Mouse (Mus musculus): ENCODE results near the gene Tmem191c. TPM values are rescaled to one million over a fixed set of nuclear protein-coding genes. Genes with fewer than 3 reads are reported as not detected.

Tmem191c gene
- polyA plus RNA-seq, 1 experiment from 2014 or later, result 19.2 TPM

DNA sequence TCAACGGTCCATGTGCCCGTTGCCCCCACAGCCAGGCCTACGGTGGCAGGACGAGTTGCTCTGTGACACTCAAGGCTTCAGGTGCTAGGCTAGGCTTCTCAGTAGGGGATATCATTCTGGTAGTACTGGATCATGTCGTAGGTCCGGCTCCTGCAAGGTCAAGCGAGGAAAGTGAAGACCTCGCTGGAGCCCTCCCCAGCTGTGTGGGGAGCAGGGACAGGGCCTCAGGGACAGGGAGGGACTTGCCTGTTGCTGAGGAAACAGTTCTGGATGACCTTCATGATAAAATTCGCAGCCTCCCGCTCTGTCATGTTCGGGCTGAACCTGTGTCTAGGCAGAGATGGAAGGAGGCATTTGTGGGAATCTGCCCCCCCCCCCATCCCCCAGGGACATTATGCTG lies 4.6 kb downstream of the Tmem191c start:
- no peak for ATAC-seq (ENCODE audit: low FRiP score, low TSS enrichment)
- 89% methylated on average over 11 of the region's 11 CpGs for WGBS
- peaks cover 22% of the 10 kb centered on the region for H3K27me3 ChIP-seq (ENCODE audit: insufficient read depth, low read length)
- H3K4me3 ChIP-seq (ENCODE audit: low read length), result no peak overlapping the region
- no peak overlapping the region for H3K4me2 ChIP-seq (replicated peaks; ENCODE audit: low read depth, low read length)
- H3K9me3 ChIP-seq (ENCODE audit: low read length), result no peaks in the 10 kb centered on the region
- H3K27ac ChIP-seq (ENCODE audit: low read length), result no peak overlapping the region
- H3K9ac ChIP-seq (replicated peaks; ENCODE audit: low read length), result no peak overlapping the region
- peaks cover 54% of the 10 kb centered on the region for H3K36me3 ChIP-seq (ENCODE audit: insufficient read depth, low read length)
- H3K4me1 ChIP-seq (ENCODE audit: insufficient read depth, low read length), result peaks cover 17% of the 10 kb centered on the region

DNA sequence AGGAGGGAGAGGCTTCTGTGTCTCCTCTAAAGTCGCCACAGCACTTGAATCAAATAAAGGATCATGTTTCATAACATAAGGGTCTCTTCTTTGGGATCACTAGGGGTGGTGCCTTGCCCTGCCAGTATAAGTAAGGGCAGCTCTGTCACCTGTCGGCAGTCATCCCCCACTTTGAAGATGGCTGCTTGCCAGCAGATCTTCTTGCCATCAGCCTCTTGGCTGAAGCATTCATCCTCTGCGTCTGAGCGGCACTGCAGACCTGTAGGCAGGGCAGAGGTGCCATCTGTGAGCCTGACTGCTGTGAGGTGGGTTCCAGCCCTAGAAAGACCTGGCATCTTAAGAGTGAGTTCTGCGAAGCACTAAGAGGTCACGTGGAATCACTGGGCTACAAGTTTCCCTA lies 7.3 kb downstream of the Tmem191c start:
- ATAC-seq (ENCODE audit: low FRiP score, low TSS enrichment), result no peak
- Histone ChIP-seq H3K4me2 (replicated peaks; ENCODE audit: low read depth, low read length) (no peak overlapping the region), H3K4me3 (ENCODE audit: low read length) (no peak overlapping the region), H3K9ac (replicated peaks; ENCODE audit: low read length) (no peak overlapping the region), H3K9me3 (ENCODE audit: low read length) (no peaks in the 10 kb centered on the region), H3K4me1 (ENCODE audit: insufficient read depth, low read length) (peaks cover 2% of the 10 kb centered on the region), H3K36me3 (ENCODE audit: insufficient read depth, low read length) (peaks cover 61% of the 10 kb centered on the region), H3K27me3 (ENCODE audit: insufficient read depth, low read length) (peaks cover 9% of the 10 kb centered on the region), H3K27ac (ENCODE audit: low read length) (no peak overlapping the region)
- 82% methylated on average over 6 of the region's 6 CpGs for WGBS

DNA sequence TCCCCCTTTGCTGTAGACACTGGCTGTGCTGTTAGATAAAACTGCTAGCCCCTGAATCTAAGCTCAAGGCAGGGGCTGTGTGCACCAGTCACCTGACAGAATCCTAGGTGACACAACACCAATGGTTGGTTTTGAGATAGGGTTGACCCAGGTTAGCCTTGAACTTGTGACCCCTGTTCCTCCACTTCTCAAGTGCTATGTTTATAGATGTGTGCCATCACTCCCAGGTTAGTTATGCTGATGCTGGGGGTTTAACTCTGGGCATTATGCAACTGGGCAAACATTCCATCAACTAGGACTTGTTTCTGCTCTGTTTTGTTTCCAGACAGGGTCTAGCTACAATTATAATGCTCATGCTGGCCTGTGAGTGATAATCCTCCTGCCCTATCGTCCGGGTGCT lies 11.2 kb downstream of the Tmem191c start:
- H3K27me3 ChIP-seq (ENCODE audit: insufficient read depth, low read length), result no peaks in the 10 kb centered on the region
- no peak overlapping the region for H3K4me3 ChIP-seq (ENCODE audit: low read length)
- no peak overlapping the region for H3K4me2 ChIP-seq (replicated peaks; ENCODE audit: low read depth, low read length)
- WGBS, result 88% methylated on average over 2 of the region's 2 CpGs
- no peaks in the 10 kb centered on the region for H3K9me3 ChIP-seq (ENCODE audit: low read length)
- no peak overlapping the region for H3K27ac ChIP-seq (ENCODE audit: low read length)
- no peak overlapping the region for H3K9ac ChIP-seq (replicated peaks; ENCODE audit: low read length)
- H3K4me1 ChIP-seq (ENCODE audit: insufficient read depth, low read length), result no peaks in the 10 kb centered on the region
- peaks cover 48% of the 10 kb centered on the region for H3K36me3 ChIP-seq (ENCODE audit: insufficient read depth, low read length)
- ATAC-seq (ENCODE audit: low FRiP score, low TSS enrichment), result no peak

DNA sequence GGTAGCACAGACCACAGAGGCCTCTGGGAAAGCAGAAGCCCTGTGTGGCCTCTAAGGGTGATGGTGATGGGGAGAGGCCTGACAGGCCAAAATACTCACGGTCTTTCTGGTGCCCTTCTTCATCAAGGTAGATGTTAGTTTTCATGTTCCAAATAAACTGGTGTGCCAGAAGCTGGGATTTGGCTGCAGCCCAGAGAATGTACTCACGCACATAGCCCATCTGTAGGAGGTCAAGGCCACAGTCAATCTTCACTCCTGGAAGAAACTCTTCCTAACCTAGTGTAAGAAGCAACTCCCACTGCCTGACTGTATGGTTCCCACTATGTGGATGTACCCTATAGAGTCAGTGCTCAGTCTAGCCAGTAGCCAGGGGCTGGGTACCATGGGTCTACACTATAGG lies 15.1 kb downstream of the Tmem191c start:
- no peak overlapping the region for H3K27ac ChIP-seq (ENCODE audit: low read length)
- H3K36me3 ChIP-seq (ENCODE audit: insufficient read depth, low read length), result peaks cover 29% of the 10 kb centered on the region
- WGBS, result 87% methylated on average over 2 of the region's 2 CpGs
- ATAC-seq (ENCODE audit: low FRiP score, low TSS enrichment), result no peak
- H3K9me3 ChIP-seq (ENCODE audit: low read length), result no peaks in the 10 kb centered on the region
- H3K27me3 ChIP-seq (ENCODE audit: insufficient read depth, low read length), result no peaks in the 10 kb centered on the region
- H3K9ac ChIP-seq (replicated peaks; ENCODE audit: low read length), result no peak overlapping the region
- H3K4me2 ChIP-seq (replicated peaks; ENCODE audit: low read depth, low read length), result no peak overlapping the region
- no peaks in the 10 kb centered on the region for H3K4me1 ChIP-seq (ENCODE audit: insufficient read depth, low read length)
- no peak overlapping the region for H3K4me3 ChIP-seq (ENCODE audit: low read length)

DNA sequence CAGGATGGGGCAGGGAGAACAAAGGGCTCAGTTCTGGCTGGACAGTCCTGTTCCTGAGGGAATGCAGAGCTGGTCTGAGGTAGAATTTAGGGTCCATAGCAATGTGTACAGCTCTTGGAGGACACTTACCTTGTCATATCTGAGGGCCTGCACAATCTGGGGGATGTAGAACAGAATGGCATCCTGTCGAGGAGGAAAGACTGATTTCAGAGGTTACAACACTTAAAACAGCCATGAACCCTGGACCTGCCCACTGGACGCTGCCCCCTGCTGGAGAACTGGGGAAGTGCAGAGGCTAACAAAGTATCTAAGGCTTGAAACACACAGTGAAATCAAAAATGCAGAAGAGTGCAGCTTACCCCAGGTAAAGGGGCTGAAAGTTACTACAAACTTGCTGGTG lies 16.9 kb downstream of the Tmem191c start:
- Histone ChIP-seq H3K4me2 (replicated peaks; ENCODE audit: low read depth, low read length) (no peak overlapping the region), H3K27me3 (ENCODE audit: insufficient read depth, low read length) (no peaks in the 10 kb centered on the region), H3K9me3 (ENCODE audit: low read length) (no peaks in the 10 kb centered on the region), H3K36me3 (ENCODE audit: insufficient read depth, low read length) (peaks cover 40% of the 10 kb centered on the region), H3K9ac (replicated peaks; ENCODE audit: low read length) (no peak overlapping the region), H3K27ac (ENCODE audit: low read length) (no peak overlapping the region), H3K4me3 (ENCODE audit: low read length) (no peak overlapping the region), H3K4me1 (ENCODE audit: insufficient read depth, low read length) (no peaks in the 10 kb centered on the region)
- no peak for ATAC-seq (ENCODE audit: low FRiP score, low TSS enrichment)
- WGBS, result 2% methylated on average over 2 of the region's 2 CpGs

DNA sequence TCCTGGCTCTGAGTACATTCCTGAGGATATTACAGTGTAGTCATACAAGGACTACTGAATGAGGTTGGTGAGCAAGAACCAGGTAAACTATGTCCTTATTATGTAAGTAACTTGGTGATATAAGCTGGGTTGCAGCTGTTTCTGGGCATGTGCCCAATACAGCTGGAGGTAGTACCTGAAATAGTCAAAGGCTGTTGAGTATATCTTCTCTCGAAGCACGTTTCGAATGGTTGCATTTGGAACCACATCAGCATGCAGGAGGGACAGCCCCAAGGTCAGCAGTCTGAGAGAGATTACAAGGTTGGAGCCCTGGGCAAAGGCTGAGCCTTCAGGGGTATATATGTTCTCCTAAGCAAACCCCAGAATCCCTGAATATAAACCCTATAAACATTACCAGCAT lies 24.9 kb downstream of the Tmem191c start:
- Histone ChIP-seq H3K27ac (ENCODE audit: low read length) (no peak overlapping the region), H3K36me3 (ENCODE audit: insufficient read depth, low read length) (peaks cover 39% of the 10 kb centered on the region), H3K4me2 (replicated peaks; ENCODE audit: low read depth, low read length) (no peak overlapping the region), H3K4me3 (ENCODE audit: low read length) (no peak overlapping the region), H3K27me3 (ENCODE audit: insufficient read depth, low read length) (no peaks in the 10 kb centered on the region), H3K4me1 (ENCODE audit: insufficient read depth, low read length) (no peaks in the 10 kb centered on the region), H3K9ac (replicated peaks; ENCODE audit: low read length) (no peak overlapping the region), H3K9me3 (ENCODE audit: low read length) (no peaks in the 10 kb centered on the region)
- no peak for ATAC-seq (ENCODE audit: low FRiP score, low TSS enrichment)
- WGBS, result 93% methylated on average over 3 of the region's 3 CpGs

DNA sequence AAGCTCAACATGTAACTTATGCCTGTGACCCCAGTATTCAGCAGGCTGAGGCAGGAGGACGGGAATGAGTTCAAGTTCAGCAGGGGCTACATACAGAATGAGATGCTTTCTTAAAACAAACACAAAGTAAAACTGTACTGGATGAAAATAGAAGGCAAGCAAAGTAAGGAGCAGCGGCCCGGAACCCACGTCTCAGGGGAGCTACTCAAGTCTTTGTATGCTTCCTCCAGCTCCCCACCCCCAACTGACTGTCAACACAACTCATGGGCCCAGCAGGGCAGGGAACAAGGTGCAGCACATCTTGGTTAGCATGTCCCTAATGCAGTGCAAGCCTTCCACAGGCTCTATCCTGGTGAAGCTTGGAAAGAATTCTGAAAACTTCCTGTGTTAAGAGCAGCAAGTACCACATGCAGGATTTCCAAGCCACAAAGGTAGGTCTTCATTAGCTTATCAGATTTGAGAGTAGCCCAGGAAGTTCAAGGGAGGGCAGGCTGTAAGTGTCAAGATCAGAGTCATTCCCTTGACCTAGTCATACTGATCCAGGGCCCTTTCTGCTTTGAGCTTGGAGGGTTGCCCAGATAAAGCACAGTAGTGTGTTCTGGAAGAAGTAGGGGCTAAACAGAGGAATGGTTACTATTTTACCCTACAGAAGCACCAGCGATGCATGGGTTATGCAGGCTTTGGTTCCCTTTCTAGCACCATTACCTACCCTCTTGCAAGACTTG lies 27.8 kb downstream of the Tmem191c start:
- Histone ChIP-seq H3K4me2 (replicated peaks; ENCODE audit: low read depth, low read length) (no peak overlapping the region), H3K4me1 (ENCODE audit: insufficient read depth, low read length) (no peaks in the 10 kb centered on the region), H3K4me3 (ENCODE audit: low read length) (no peak overlapping the region), H3K9me3 (ENCODE audit: low read length) (no peaks in the 10 kb centered on the region), H3K27me3 (ENCODE audit: insufficient read depth, low read length) (no peaks in the 10 kb centered on the region), H3K9ac (replicated peaks; ENCODE audit: low read length) (no peak overlapping the region), H3K36me3 (ENCODE audit: insufficient read depth, low read length) (peaks cover 39% of the 10 kb centered on the region), H3K27ac (ENCODE audit: low read length) (no peak overlapping the region)
- ATAC-seq (ENCODE audit: low FRiP score, low TSS enrichment), result no peak
- WGBS, result 69% methylated on average over 5 of the region's 5 CpGs

DNA sequence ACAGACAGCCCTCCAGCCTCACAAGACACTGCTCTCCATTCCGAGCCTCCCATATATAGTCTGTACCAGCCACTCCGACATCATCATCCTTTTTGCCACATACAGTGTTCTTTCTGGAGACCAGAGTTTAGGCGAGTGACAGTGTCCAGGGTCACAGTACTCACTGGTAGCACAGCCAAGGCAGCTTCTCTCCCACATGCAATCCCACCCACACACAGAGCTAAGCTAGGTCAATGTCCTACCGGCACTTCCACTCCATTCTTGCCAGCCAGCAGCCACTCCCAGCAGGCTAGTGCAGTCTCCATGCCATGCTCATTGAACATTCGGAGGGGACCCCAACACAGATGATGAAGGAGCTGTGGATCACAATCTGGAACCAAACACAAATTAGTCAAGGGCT lies 31.6 kb downstream of the Tmem191c start:
- WGBS, result 89% methylated on average over 5 of the region's 5 CpGs
- H3K4me1 ChIP-seq (ENCODE audit: insufficient read depth, low read length), result no peaks in the 10 kb centered on the region

DNA sequence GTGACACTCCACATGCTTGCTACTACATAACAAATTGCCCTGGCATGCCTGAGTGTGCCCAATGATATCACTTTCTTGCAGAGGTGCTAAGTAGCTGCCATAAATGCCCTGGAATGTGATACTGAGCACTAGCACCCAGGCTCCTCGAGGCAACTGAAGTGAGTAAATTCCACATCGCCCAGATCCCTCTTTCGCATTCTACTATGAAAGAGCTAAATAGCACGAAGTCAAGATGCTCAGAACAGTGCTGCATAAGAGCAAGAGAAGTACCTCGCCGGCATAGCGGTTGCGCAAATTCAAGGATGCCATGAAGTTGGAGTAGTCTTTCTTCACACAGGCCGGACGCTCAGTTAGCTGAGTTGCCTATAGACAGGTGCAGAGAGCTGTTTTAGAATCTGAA lies 33.2 kb downstream of the Tmem191c start:
- Histone ChIP-seq H3K27ac (ENCODE audit: low read length) (no peak overlapping the region), H3K4me1 (ENCODE audit: insufficient read depth, low read length) (no peaks in the 10 kb centered on the region), H3K27me3 (ENCODE audit: insufficient read depth, low read length) (no peaks in the 10 kb centered on the region), H3K9ac (replicated peaks; ENCODE audit: low read length) (no peak overlapping the region), H3K4me2 (replicated peaks; ENCODE audit: low read depth, low read length) (no peak overlapping the region), H3K9me3 (ENCODE audit: low read length) (no peaks in the 10 kb centered on the region), H3K36me3 (ENCODE audit: insufficient read depth, low read length) (peaks cover 36% of the 10 kb centered on the region), H3K4me3 (ENCODE audit: low read length) (no peak overlapping the region)
- ATAC-seq (ENCODE audit: low FRiP score, low TSS enrichment), result no peak
- 85% methylated on average over 10 of the region's 10 CpGs for WGBS

More for the DNA sequence above, 31.6 kb downstream of the Tmem191c start:
- Histone ChIP-seq H3K27me3 (ENCODE audit: insufficient read depth, low read length) (no peaks in the 10 kb centered on the region), H3K27ac (ENCODE audit: low read length) (no peak overlapping the region), H3K4me2 (replicated peaks; ENCODE audit: low read depth, low read length) (no peak overlapping the region), H3K9me3 (ENCODE audit: low read length) (no peaks in the 10 kb centered on the region), H3K4me3 (ENCODE audit: low read length) (no peak overlapping the region), H3K36me3 (ENCODE audit: insufficient read depth, low read length) (peaks cover 35% of the 10 kb centered on the region), H3K9ac (replicated peaks; ENCODE audit: low read length) (no peak overlapping the region)
- ATAC-seq (ENCODE audit: low FRiP score, low TSS enrichment), result no peak

DNA sequence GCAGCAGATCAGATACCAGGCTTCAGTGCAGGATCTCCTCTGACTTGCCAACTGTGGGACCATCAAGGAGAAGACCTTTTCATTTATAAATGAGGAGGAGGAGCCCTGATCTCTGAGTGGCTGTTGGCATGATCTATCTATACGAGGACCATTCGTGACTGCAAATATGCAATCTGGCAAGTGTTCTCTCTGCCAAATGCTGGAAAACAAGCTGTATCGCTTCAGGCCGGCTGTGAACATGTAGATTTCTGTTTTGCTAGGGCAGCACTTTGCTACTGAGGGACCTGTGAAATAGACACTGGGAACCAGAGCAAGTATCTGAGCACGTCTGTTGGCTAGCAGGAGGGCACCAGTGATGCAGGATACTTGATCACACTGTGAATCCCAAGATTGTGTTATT lies 36.7 kb downstream of the Tmem191c start:
- ATAC-seq (ENCODE audit: low FRiP score, low TSS enrichment), result no peak
- no peak overlapping the region for H3K9ac ChIP-seq (replicated peaks; ENCODE audit: low read length)
- no peaks in the 10 kb centered on the region for H3K4me1 ChIP-seq (ENCODE audit: insufficient read depth, low read length)
- 97% methylated on average over 5 of the region's 5 CpGs for WGBS
- no peak overlapping the region for H3K27ac ChIP-seq (ENCODE audit: low read length)
- H3K4me2 ChIP-seq (replicated peaks; ENCODE audit: low read depth, low read length), result no peak overlapping the region
- no peaks in the 10 kb centered on the region for H3K9me3 ChIP-seq (ENCODE audit: low read length)
- peaks cover 48% of the 10 kb centered on the region for H3K36me3 ChIP-seq (ENCODE audit: insufficient read depth, low read length)
- H3K4me3 ChIP-seq (ENCODE audit: low read length), result no peak overlapping the region
- H3K27me3 ChIP-seq (ENCODE audit: insufficient read depth, low read length), result no peaks in the 10 kb centered on the region

Data from kidney, embryonic 16.5 days (tissue).